Mouse (Mus musculus) CH12.LX (cell line): Measurements from ENCODE around the gene A730049H05Rik.

Experiments used
- ELF1 ChIP-seq: IDR thresholded peaks from 2 replicates; pipeline ENCODE4 v1.6.1; 2014; ENCODE audit warnings: low read depth, mild to moderate bottlenecking, inconsistent platforms, low read length, improper control_type of control experiment
- GABPA ChIP-seq: IDR thresholded peaks from 2 replicates; pipeline ENCODE4 v1.6.1; 2012; ENCODE audit warnings: low read depth, low read length, improper control_type of control experiment, inconsistent platforms; ENCODE audit not compliant: insufficient replicate concordance
- MAX ChIP-seq: IDR thresholded peaks from 2 replicates; pipeline ENCODE4 v1.6.1; 2011; ENCODE audit warnings: low read length, improper control_type of control experiment
- NELFE ChIP-seq: IDR thresholded peaks from 2 replicates; pipeline ENCODE4 v1.6.1; 2011; ENCODE audit warnings: low read depth, low read length, improper control_type of control experiment
- POLR2A ChIP-seq: IDR thresholded peaks from 2 replicates; pipeline ENCODE4 v1.6.1; 2011; ENCODE audit warnings: low read depth, mild to moderate bottlenecking, improper control_type of control experiment, low read length
- SIN3A ChIP-seq: IDR thresholded peaks from 2 replicates; pipeline ENCODE4 v1.6.1; 2012; ENCODE audit warnings: low read length, improper control_type of control experiment, inconsistent platforms
- ZMIZ1 ChIP-seq: IDR thresholded peaks from 2 replicates; pipeline ENCODE4 v1.6.1; 2012; ENCODE audit warnings: low read depth, mild to moderate bottlenecking, inconsistent platforms, low read length, improper control_type of control experiment

DNA sequence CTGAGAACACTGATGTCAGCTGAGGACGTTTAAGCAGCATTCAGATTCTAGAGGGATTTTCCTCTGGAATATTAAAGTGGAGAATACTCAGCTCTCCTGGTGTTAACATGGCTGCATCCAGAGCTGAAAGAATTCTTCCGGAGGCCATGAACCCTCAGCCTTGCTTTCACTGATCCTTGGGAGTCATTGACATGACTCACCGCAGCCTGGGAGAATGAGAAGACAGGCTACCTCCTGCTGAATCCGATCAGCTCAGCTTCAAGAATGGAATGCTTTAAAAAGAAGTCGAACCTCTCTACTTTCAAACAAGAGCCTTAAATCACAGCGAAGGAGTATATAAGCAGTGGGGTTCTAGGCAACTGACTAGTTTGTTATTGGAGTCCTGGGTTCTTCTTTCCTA, 5.7 kb downstream of the A730049H05Rik start:
- TF ChIP-seq ZMIZ1 (no peak), ELF1 (no peak), MAX (no peak), NELFE (no peak), POLR2A (no peak), GABPA (no peak), SIN3A (no peak)
